Mouse (Mus musculus): ENCODE data around the gene Kyat1. TPM values are rescaled to one million over a fixed set of nuclear protein-coding genes. Genes with fewer than 3 reads are reported as not detected.

Gene Kyat1
- 8.2 and 8.3 TPM in 2 replicates for polyA plus RNA-seq (2016; fragmentation: Nextera tagmentation; extraction: Ambion mirVana)

- under 1% methylated on average over 44 of the region's 44 CpGs for WGBS
Measured at GRCm38 (mm10) chr2:30205629-30206357, at the start of gene Kyat1. Gene Kyat1 (minus strand): TSS chr2:30205847.

GRCm38 (mm10) chr2:30253809-30254208 is 48.2 kb upstream of the Kyat1 start:
- WGBS: 80% methylated on average over 5 of the region's 5 CpGs
- H3K4me2 ChIP-seq (replicated peaks): no peak overlapping the region

More at GRCm38 (mm10) chr2:30205629-30206357, at the start of gene Kyat1:
- no peaks in the 10 kb centered on the region for H3K27me3 ChIP-seq
- ATAC-seq (ENCODE audit: insufficient number of reproducible peaks, insufficient read depth, low FRiP score, low TSS enrichment): peak; percentile 95
- H3K4me1 ChIP-seq: peaks cover 10% of the 10 kb centered on the region
- H3K27ac ChIP-seq: peak within 1 kb of the TSS; percentile 60
- no peaks in the 10 kb centered on the region for H3K36me3 ChIP-seq
- H3K4me2 ChIP-seq (replicated peaks): peak within 1 kb of the TSS; percentile 82
- no peaks in the 10 kb centered on the region for H3K9me3 ChIP-seq
- peak within 1 kb of the TSS; percentile 57 for H3K9ac ChIP-seq
- H3K4me3 ChIP-seq: peak within 1 kb of the TSS; percentile 74

GRCm38 (mm10) chr2:30252521-30252920 is 46.9 kb upstream of the Kyat1 start:
- H3K36me3 ChIP-seq: peaks cover 78% of the 10 kb centered on the region
- H3K4me2 ChIP-seq (replicated peaks): no peak overlapping the region
- no peak overlapping the region for H3K4me3 ChIP-seq
- ATAC-seq (ENCODE audit: insufficient number of reproducible peaks, insufficient read depth, low FRiP score, low TSS enrichment): no peak
- H3K4me1 ChIP-seq: no peaks in the 10 kb centered on the region
- 80% methylated on average over 3 of the region's 3 CpGs for WGBS
- no peak overlapping the region for H3K9ac ChIP-seq
- no peaks in the 10 kb centered on the region for H3K9me3 ChIP-seq
- no peak overlapping the region for H3K27ac ChIP-seq
- no peaks in the 10 kb centered on the region for H3K27me3 ChIP-seq

More at GRCm38 (mm10) chr2:30253809-30254208, 48.2 kb upstream of the Kyat1 start:
- no peak overlapping the region for H3K27ac ChIP-seq
- ATAC-seq (ENCODE audit: insufficient number of reproducible peaks, insufficient read depth, low FRiP score, low TSS enrichment): no peak
- H3K9ac ChIP-seq: no peak overlapping the region
- H3K9me3 ChIP-seq: no peaks in the 10 kb centered on the region
- H3K4me1 ChIP-seq: no peaks in the 10 kb centered on the region
- no peaks in the 10 kb centered on the region for H3K27me3 ChIP-seq
- H3K4me3 ChIP-seq: no peak overlapping the region
- H3K36me3 ChIP-seq: peaks cover 80% of the 10 kb centered on the region

- no peak for ATAC-seq (ENCODE audit: insufficient number of reproducible peaks, insufficient read depth, low FRiP score, low TSS enrichment)
- 72% methylated on average over 5 of the region's 5 CpGs for WGBS
- Histone ChIP-seq H3K27me3 (no peaks in the 10 kb centered on the region), H3K27ac (no peak overlapping the region), H3K36me3 (peaks cover 68% of the 10 kb centered on the region), H3K4me2 (replicated peaks) (no peak overlapping the region), H3K4me3 (no peak overlapping the region), H3K9me3 (no peaks in the 10 kb centered on the region), H3K9ac (no peak overlapping the region), H3K4me1 (no peaks in the 10 kb centered on the region)
Measured at GRCm38 (mm10) chr2:30251417-30252104, 45.9 kb upstream of the Kyat1 start.

GRCm38 (mm10) chr2:30250166-30251128 is 44.8 kb upstream of the Kyat1 start:
- Histone ChIP-seq H3K36me3 (peaks cover 59% of the 10 kb centered on the region), H3K27ac (no peak overlapping the region), H3K9me3 (no peaks in the 10 kb centered on the region), H3K9ac (no peak overlapping the region; the same call in 1 of the 2 replicates), H3K27me3 (no peaks in the 10 kb centered on the region), H3K4me3 (no peak overlapping the region), H3K4me1 (peaks cover 7% of the 10 kb centered on the region), H3K4me2 (replicated peaks) (no peak overlapping the region)
- no peak for ATAC-seq (ENCODE audit: insufficient number of reproducible peaks, insufficient read depth, low FRiP score, low TSS enrichment)
- 87% methylated on average over 10 of the region's 10 CpGs for WGBS

- 93% methylated on average over 3 of the region's 3 CpGs for WGBS
Measured at GRCm38 (mm10) chr2:30249182-30249581, 43.5 kb upstream of the Kyat1 start.

GRCm38 (mm10) chr2:30247681-30248080 is 42.0 kb upstream of the Kyat1 start:
- no peak for ATAC-seq (ENCODE audit: insufficient number of reproducible peaks, insufficient read depth, low FRiP score, low TSS enrichment)
- peaks cover 12% of the 10 kb centered on the region for H3K4me1 ChIP-seq
- H3K4me3 ChIP-seq: no peak overlapping the region
- H3K36me3 ChIP-seq: peaks cover 58% of the 10 kb centered on the region
- H3K27ac ChIP-seq: no peak overlapping the region
- 78% methylated on average over 4 of the region's 4 CpGs for WGBS
- no peaks in the 10 kb centered on the region for H3K27me3 ChIP-seq
- H3K9me3 ChIP-seq: no peaks in the 10 kb centered on the region
- H3K9ac ChIP-seq: no peak overlapping the region
- H3K4me2 ChIP-seq (replicated peaks): no peak overlapping the region

More at GRCm38 (mm10) chr2:30249182-30249581, 43.5 kb upstream of the Kyat1 start:
- Histone ChIP-seq H3K27ac (no peak overlapping the region), H3K27me3 (no peaks in the 10 kb centered on the region), H3K4me2 (replicated peaks) (no peak overlapping the region), H3K36me3 (peaks cover 48% of the 10 kb centered on the region; the same call in 1 of the 2 replicates), H3K4me3 (no peak overlapping the region), H3K9ac (no peak overlapping the region), H3K4me1 (peaks cover 7% of the 10 kb centered on the region), H3K9me3 (no peaks in the 10 kb centered on the region)
- no peak for ATAC-seq (ENCODE audit: insufficient number of reproducible peaks, insufficient read depth, low FRiP score, low TSS enrichment)

GRCm38 (mm10) chr2:30247036-30247435 is 41.4 kb upstream of the Kyat1 start:
- Histone ChIP-seq H3K9ac (no peak overlapping the region), H3K27ac (no peak overlapping the region), H3K4me1 (peaks cover 15% of the 10 kb centered on the region), H3K9me3 (no peaks in the 10 kb centered on the region), H3K36me3 (peaks cover 58% of the 10 kb centered on the region), H3K4me2 (replicated peaks) (no peak overlapping the region), H3K4me3 (no peak overlapping the region), H3K27me3 (no peaks in the 10 kb centered on the region)
- ATAC-seq (ENCODE audit: insufficient number of reproducible peaks, insufficient read depth, low FRiP score, low TSS enrichment): no peak
- WGBS: 86% methylated on average over 5 of the region's 5 CpGs

- Histone ChIP-seq H3K36me3 (peaks cover 58% of the 10 kb centered on the region), H3K9me3 (no peaks in the 10 kb centered on the region), H3K9ac (no peak overlapping the region), H3K4me3 (no peak overlapping the region), H3K27me3 (no peaks in the 10 kb centered on the region), H3K27ac (no peak overlapping the region), H3K4me1 (peaks cover 15% of the 10 kb centered on the region), H3K4me2 (replicated peaks) (no peak overlapping the region)
- WGBS: 59% methylated on average over 7 of the region's 7 CpGs
- no peak for ATAC-seq (ENCODE audit: insufficient number of reproducible peaks, insufficient read depth, low FRiP score, low TSS enrichment)
Measured at GRCm38 (mm10) chr2:30244595-30245178, 39.0 kb upstream of the Kyat1 start.

GRCm38 (mm10) chr2:30243391-30243790 is 37.7 kb upstream of the Kyat1 start:
- ATAC-seq (ENCODE audit: insufficient number of reproducible peaks, insufficient read depth, low FRiP score, low TSS enrichment): no peak
- Histone ChIP-seq H3K36me3 (peaks cover 45% of the 10 kb centered on the region), H3K4me2 (replicated peaks) (no peak overlapping the region), H3K4me3 (no peak overlapping the region), H3K9ac (no peak overlapping the region; the same call in 1 of the 2 replicates), H3K27ac (no peak overlapping the region), H3K27me3 (no peaks in the 10 kb centered on the region), H3K9me3 (no peaks in the 10 kb centered on the region), H3K4me1 (peaks cover 25% of the 10 kb centered on the region)
- WGBS: 89% methylated on average over 4 of the region's 4 CpGs

GRCm38 (mm10) chr2:30242509-30242908 is 36.9 kb upstream of the Kyat1 start:
- Histone ChIP-seq H3K9me3 (no peaks in the 10 kb centered on the region), H3K9ac (no peak overlapping the region), H3K36me3 (peaks cover 39% of the 10 kb centered on the region), H3K4me3 (no peak overlapping the region), H3K27ac (no peak overlapping the region), H3K4me1 (peaks cover 27% of the 10 kb centered on the region), H3K4me2 (replicated peaks) (no peak overlapping the region), H3K27me3 (no peaks in the 10 kb centered on the region)
- 42% methylated on average over 4 of the region's 4 CpGs for WGBS
- ATAC-seq (ENCODE audit: insufficient number of reproducible peaks, insufficient read depth, low FRiP score, low TSS enrichment): no peak
